Mouse (Mus musculus) heart, embryonic 16.5 days (tissue): ENCODE results near the gene Pik3cg. TPM values are rescaled to one million over a fixed set of nuclear protein-coding genes. Genes with fewer than 3 reads are reported as not detected.
A peak's percentile ranks its signal among the peaks of the same experiment; 100 is the strongest.
"Not testable (repeated sequence)": the region's sequence is repeated elsewhere in the genome, so short reads cannot be mapped to it uniquely, and the experiment has no call there.

Experiments
- ATAC-seq: fragments of 200-750 bp; cut with Nextera tagmentation; replicated peaks from 2 replicates; pipeline ENCODE4 v1.8.0; 2017; ENCODE audit warnings: moderate number of reproducible peaks; ENCODE audit not compliant: insufficient read depth, low FRiP score; ENCODE audit errors: extremely low read depth
- H3K27ac ChIP-seq: fragments of 300-500 bp; sonication (generic); 2 replicates; pipeline ENCODE4 v1.5.1; 2014; ENCODE audit warnings: mild to moderate bottlenecking, low read length, control low read depth, moderate library complexity
- H3K27me3 ChIP-seq: fragments of 300-500 bp; sonication (generic); 2 replicates; pipeline ENCODE4 v1.6.1; 2014; ENCODE audit warnings: low read length, mixed read lengths; ENCODE audit not compliant: control insufficient read depth, insufficient read depth
- H3K36me3 ChIP-seq: fragments of 300-500 bp; sonication (generic); 2 replicates; pipeline ENCODE4 v1.6.1; 2014; ENCODE audit not compliant: control insufficient read depth, insufficient read depth
- H3K4me1 ChIP-seq: fragments of 300-500 bp; sonication (generic); 2 replicates; pipeline ENCODE4 v1.6.1; 2014; ENCODE audit warnings: low read length, mixed read lengths; ENCODE audit not compliant: control insufficient read depth, insufficient read depth
- H3K4me2 ChIP-seq: fragments of 300-500 bp; sonication (generic); 2 replicates; pipeline ENCODE4 v1.6.1; 2014; ENCODE audit warnings: low read depth, mild to moderate bottlenecking, control low read depth, low read length
- H3K4me3 ChIP-seq: fragments of 300-500 bp; sonication (generic); 2 replicates; pipeline ENCODE4 v1.5.1; 2014; ENCODE audit warnings: mild to moderate bottlenecking, control low read depth, low read length
- H3K9ac ChIP-seq: fragments of 300-500 bp; sonication (generic); 2 replicates; pipeline ENCODE4 v1.6.1; 2014; ENCODE audit warnings: low read length, control low read depth
- H3K9me3 ChIP-seq: fragments of 300-500 bp; sonication (generic); replicated peaks from 2 replicates; pipeline ENCODE4 v1.6.1; 2016; ENCODE audit warnings: low read length; ENCODE audit not compliant: control insufficient read depth
- WGBS: fragments of 180-500 bp; shearing (Covaris S2); extraction: QIAGEN DNeasy Blood & Tissue Kit; methylation state at CpG from one replicate; pipeline ENCODE4 v1.1.7; 2014; 5-methylcytosine and 5-hydroxymethylcytosine counted together
- polyA plus RNA-seq: library from polyadenylated mRNA; unstranded; fragments of >200 nt; fragmentation: Nextera tagmentation; extraction: Ambion mirVana; gene quantifications from 2 replicates; pipeline ENCODE4 v1.2.1, GENCODE M21; 2015

The Pik3cg gene
- polyA plus RNA-seq = 2.1 and 2.5 TPM in 2 replicates

DNA sequence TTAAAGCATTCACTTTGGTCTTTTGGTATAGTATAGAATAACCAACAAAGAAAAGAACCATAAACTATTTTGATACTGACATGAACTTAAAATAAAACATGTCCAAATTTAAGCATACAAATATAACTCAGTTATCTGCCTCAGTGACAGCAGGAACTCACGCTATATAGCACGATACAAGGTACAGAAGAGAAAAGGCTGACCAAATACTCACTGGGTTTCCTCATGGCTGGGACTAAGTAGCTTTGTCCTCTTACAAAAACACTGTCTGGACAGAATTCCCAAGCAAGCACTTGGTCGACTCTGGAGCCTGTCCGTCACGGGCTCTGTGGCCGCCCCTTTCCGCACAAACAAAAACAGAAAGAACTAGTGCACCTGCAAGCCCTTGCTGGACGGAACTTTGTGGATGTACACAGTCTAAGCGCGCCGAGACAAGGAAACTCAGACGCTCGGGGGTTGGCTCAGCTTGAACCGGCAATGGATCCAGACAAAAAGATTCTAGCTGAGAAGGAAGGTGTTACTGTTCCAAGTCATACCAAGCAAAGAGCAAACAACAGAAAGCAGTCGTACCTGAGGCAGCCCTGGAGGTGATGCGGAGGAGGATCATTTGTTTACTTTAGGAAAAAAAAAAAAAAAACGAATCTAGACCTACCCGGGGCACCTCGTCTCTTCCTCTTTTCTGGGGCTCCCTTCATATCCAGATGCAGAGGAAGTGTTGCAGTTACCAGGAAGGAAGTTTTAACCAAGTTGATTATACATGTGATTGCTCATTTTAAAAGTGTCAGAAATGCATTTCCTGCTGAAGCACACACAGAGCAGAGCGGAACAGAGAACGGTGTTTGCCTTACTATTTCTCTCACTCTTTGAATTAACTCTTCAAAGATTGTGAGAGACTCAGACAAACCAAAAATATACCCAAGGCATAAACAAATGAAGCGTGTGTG, at the start of gene Pik3cg:
Gene Pik3cg, minus strand, starts transcription at position 712 of the 944 bp plus-strand sequence.
- peak within 1 kb of the TSS; percentile 52; the same call in 1 of the 2 replicates for H3K9ac ChIP-seq
- no peaks in the 10 kb centered on the region for H3K36me3 ChIP-seq
- H3K4me2 ChIP-seq = peak within 1 kb of the TSS; percentile 47
- peak within 1 kb of the TSS; percentile 49 for H3K4me3 ChIP-seq
- WGBS = 45% methylated on average over 22 of the region's 22 CpGs
- H3K27me3 ChIP-seq = no peaks in the 10 kb centered on the region
- peaks cover 4% of the 10 kb centered on the region; the same call in 1 of the 2 replicates for H3K4me1 ChIP-seq
- peak within 1 kb of the TSS; percentile 74 for H3K27ac ChIP-seq
- peak; percentile 49 for ATAC-seq
- H3K9me3 ChIP-seq = no peaks in the 10 kb centered on the region

DNA sequence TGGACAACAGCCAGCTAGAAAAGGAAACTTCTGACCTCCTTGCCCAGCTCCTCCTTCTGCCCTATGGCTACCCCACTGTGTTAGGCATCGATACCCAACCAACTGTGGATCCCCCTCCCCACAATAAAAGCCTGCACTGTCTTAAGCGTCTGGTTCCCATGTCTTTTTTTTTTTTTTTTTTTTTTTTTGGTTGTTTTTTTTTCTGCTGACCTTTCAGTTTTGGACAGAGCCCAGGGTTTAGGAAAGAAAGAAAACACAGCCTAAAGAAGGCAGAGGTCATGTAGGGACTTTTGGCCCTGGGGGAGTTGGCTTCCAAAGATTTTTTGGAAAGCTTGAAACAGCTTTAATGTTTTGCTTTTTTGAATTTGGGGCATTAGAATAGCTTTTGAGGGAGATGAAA, 40.0 kb upstream of the Pik3cg start:
- 59% methylated on average over 2 of the region's 2 CpGs for WGBS
- H3K4me1 ChIP-seq = no peaks in the 10 kb centered on the region
- no peak overlapping the region for H3K4me3 ChIP-seq
- no peak overlapping the region for H3K27ac ChIP-seq
- no peak overlapping the region for H3K9ac ChIP-seq
- no peak for ATAC-seq
- no peaks in the 10 kb centered on the region for H3K9me3 ChIP-seq
- no peak overlapping the region for H3K4me2 ChIP-seq
- H3K27me3 ChIP-seq = no peaks in the 10 kb centered on the region
- H3K36me3 ChIP-seq = no peaks in the 10 kb centered on the region

DNA sequence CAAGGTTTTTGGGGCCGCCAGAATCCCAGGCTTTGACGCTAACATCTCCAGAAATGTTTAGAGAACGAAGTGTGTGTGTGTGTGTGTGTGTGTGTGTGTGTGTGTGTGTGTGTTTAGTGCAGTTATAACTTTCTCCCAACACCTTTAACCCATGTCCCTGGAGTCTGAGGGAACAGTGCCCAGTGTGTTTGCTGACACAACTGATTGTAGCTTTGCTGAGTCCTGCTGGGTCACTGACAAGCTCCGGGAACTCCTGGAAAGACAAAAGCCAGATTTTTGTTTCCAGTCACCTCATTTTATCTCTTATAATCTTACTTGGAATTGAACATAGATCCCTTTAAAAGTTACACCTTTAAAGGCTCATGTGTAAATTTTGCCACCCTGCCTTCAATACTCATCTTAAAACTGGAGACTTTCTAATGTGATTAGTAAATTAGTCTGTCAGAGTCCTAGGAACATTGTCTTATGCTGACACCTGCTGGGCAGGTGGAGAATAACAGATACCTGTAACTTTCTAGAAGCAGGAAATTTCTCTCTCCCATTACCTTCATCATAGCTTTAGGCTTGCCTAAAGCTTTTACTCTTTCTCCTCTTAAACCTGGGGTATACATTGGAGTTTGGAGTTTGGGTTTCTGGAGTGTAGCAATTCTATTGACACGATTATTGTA, 37.2 kb upstream of the Pik3cg start:
- no peaks in the 10 kb centered on the region for H3K9me3 ChIP-seq
- H3K9ac ChIP-seq = no peak overlapping the region
- H3K36me3 ChIP-seq = no peaks in the 10 kb centered on the region
- 67% methylated on average over 5 of the region's 5 CpGs for WGBS
- no peak overlapping the region for H3K27ac ChIP-seq
- H3K4me3 ChIP-seq = no peak overlapping the region
- no peak overlapping the region for H3K4me2 ChIP-seq
- H3K4me1 ChIP-seq = no peaks in the 10 kb centered on the region
- ATAC-seq = no peak
- no peaks in the 10 kb centered on the region for H3K27me3 ChIP-seq

DNA sequence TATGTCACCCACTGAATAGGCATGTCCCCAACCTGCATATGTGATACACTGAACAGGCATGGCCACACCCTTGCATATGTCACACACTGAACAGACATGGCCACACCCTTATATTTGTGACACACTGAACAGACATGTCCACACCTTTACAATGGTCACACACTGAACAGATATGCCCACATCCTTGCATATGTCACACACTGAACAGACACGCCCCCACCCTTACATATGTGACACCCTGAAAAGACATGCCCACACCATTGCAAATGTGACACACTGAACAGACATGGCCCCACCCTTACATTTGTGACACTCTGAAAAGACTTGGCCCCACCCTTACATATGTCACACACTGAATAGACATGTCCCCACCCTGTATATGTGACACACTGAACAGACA, 35.1 kb upstream of the Pik3cg start:
- no peaks in the 10 kb centered on the region for H3K27me3 ChIP-seq
- no peaks in the 10 kb centered on the region for H3K36me3 ChIP-seq
- H3K4me3 ChIP-seq = no peak overlapping the region
- no peaks in the 10 kb centered on the region for H3K4me1 ChIP-seq
- H3K4me2 ChIP-seq = no peak overlapping the region
- no peak for ATAC-seq
- H3K9ac ChIP-seq = no peak overlapping the region
- H3K27ac ChIP-seq = no peak overlapping the region
- H3K9me3 ChIP-seq = no peaks in the 10 kb centered on the region
- WGBS = 71% methylated on average over 1 of the region's 1 CpGs

DNA sequence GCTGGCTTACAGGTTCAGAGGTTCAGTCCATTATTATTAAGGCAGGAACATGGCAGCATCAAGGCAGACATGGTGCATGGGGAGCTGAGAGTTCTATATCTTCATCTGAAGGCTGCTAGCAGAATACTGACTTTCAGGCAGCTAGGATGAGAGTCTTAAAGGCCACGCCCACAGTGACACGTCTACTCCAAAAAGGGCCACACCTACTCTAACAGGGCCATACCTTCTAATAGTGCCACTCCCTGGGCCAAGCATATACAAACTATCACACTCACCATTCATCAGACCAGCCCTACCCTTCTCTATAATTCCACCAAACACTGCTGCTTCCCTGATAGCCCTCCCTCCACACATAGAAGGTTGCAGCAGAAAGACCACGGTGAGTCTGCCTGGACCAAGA, 30.7 kb upstream of the Pik3cg start:
- H3K36me3 ChIP-seq, ATAC-seq, H3K4me2 ChIP-seq, H3K9me3 ChIP-seq, H3K27me3 ChIP-seq, H3K9ac ChIP-seq, H3K4me1 ChIP-seq, H3K4me3 ChIP-seq, H3K27ac ChIP-seq: not testable (repeated sequence)
- 69% methylated on average over 3 of the region's 3 CpGs for WGBS

DNA sequence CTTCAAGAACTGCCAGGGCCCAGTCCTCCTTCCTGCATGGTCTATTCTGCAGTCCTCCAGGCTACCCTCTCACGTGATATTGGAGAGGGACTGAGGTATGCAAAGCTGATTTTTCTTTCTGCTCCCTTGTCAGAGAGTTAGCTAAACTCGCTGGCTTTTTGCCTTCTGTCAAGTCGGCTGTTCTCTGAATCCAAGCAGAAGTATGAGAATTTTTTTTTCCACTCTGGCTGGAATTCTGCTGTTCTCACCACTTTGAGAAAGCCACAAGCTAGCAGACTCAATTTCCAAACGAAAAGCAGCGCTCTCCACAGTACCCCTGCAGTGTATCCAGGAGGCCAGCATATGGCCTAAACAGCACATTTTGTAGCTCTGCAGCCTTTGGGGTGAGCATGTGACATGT, 30.0 kb upstream of the Pik3cg start:
- Histone ChIP-seq H3K27ac (no peak overlapping the region), H3K4me1 (no peaks in the 10 kb centered on the region), H3K4me3 (no peak overlapping the region), H3K27me3 (no peaks in the 10 kb centered on the region), H3K9me3 (no peaks in the 10 kb centered on the region), H3K36me3 (no peaks in the 10 kb centered on the region), H3K4me2 (no peak overlapping the region), H3K9ac (no peak overlapping the region)
- 44% methylated on average over 5 of the region's 5 CpGs for WGBS
- ATAC-seq = no peak

DNA sequence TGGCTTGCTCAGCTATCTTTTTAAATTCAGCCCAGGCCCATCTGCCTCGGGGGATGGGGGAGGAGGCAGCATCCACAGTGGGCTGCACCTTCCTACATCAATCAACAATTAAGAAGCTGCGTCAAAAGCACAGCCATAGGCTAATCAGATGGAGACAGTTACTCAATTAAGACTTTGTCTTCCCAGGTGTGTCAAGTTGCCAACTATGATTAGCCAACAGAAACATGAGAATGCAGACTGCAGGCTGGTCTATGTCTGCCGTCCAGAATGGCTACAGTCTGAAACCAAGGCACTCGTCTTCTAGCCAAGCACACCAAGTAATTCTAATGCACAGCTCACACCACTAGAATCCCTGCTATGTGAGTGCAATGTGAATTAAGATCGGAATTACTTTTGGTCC, 29.4 kb upstream of the Pik3cg start:
- no peak overlapping the region for H3K4me3 ChIP-seq
- no peak overlapping the region for H3K9ac ChIP-seq
- H3K4me1 ChIP-seq = no peaks in the 10 kb centered on the region
- no peaks in the 10 kb centered on the region for H3K9me3 ChIP-seq
- H3K4me2 ChIP-seq = no peak overlapping the region
- no peak overlapping the region for H3K27ac ChIP-seq
- 60% methylated on average over 5 of the region's 5 CpGs for WGBS
- no peaks in the 10 kb centered on the region for H3K36me3 ChIP-seq
- no peaks in the 10 kb centered on the region for H3K27me3 ChIP-seq
- no peak for ATAC-seq

DNA sequence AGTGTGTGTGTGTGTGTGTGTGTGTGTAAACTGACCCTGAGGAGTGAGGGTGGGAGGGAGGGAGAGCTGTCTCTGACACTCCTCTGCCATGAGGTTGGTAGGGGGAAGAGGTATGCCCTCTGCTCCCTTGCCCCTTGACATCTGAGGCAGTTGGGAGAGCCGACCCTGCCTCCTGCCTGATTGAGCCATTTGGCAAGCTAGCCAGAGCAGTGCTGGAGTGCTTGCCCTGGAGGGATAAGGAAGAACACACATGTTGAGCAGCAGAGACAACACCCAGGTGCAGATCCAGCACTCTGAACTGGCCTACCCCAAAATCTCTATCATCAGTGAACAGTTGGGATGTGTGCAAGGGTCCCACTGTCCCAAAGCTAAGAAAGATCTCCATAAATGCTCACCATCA, 28.7 kb upstream of the Pik3cg start:
- H3K9me3 ChIP-seq = no peaks in the 10 kb centered on the region
- H3K9ac ChIP-seq = no peak overlapping the region
- H3K36me3 ChIP-seq = no peaks in the 10 kb centered on the region
- no peak overlapping the region for H3K4me2 ChIP-seq
- H3K4me1 ChIP-seq = no peaks in the 10 kb centered on the region
- 47% methylated on average over 1 of the region's 1 CpGs for WGBS
- no peak overlapping the region for H3K4me3 ChIP-seq
- no peak for ATAC-seq
- no peaks in the 10 kb centered on the region for H3K27me3 ChIP-seq
- H3K27ac ChIP-seq = no peak overlapping the region

DNA sequence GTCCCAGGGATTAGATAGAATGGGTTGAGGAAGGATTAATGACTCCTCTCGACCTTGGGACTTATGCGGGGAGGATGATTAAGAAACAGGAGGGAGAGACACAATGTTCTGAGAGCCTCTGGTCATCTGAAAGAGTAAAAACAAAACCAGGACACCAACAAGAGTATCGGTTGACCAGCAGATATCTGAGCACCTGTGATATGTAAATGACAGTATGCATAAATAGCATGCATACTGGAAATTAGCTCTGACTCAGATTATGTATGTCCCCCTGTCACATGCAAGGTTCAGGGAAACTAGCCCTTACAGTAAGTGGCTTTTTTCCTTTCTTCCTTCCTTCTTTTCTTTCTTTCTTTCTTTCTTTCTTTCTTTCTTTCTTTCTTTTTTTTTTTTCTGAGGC, 28.0 kb upstream of the Pik3cg start:
- H3K9ac ChIP-seq = no peak overlapping the region
- H3K4me2 ChIP-seq = no peak overlapping the region
- no peak overlapping the region for H3K4me3 ChIP-seq
- no peak for ATAC-seq
- WGBS = 70% methylated on average over 3 of the region's 3 CpGs
- no peaks in the 10 kb centered on the region for H3K4me1 ChIP-seq
- H3K27ac ChIP-seq = no peak overlapping the region
- H3K27me3 ChIP-seq = no peaks in the 10 kb centered on the region
- H3K36me3 ChIP-seq = no peaks in the 10 kb centered on the region
- no peaks in the 10 kb centered on the region for H3K9me3 ChIP-seq
